Mouse (Mus musculus) kidney, adult 9 months (tissue): ENCODE data around the gene Diaph3.
"Not testable (repeated sequence)": the region's sequence is repeated elsewhere in the genome, so short reads cannot be mapped to it uniquely, and the experiment has no call there.

ENCODE experiments used
- DNase-seq: peaks from one replicate; pipeline ENCODE4 v3.0.0; 2022

The Diaph3 gene

GRCm38 (mm10) chr14:87140963-87141486, at the start of gene Diaph3:
Gene Diaph3, minus strand, starts transcription at chr14:87141235.
- peak; percentile 92 for DNase-seq

- no peak for DNase-seq
These were observed 49.6 kb upstream of the Diaph3 start for GRCm38 (mm10) chr14:87190685-87191084.

DNA sequence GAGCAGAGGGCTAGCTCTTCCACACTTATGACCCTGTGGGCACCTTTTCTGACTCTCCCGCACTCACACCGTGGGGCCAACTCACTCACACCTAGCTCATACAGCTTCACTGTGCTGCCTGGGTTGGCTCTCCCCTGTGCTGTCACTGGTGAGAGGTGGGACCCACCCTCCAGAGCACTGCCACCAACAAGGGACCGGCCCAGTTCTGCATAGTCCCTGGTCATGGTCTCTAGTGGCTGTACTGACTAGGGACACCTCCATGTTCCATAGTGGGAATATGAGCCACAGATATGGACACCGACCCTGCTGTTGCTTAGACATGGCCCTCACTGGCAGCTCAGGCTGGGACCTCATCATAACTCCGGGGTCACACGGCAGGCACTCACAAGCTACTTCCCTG, 30.5 kb upstream of the Diaph3 start:
- no peak for DNase-seq

DNA sequence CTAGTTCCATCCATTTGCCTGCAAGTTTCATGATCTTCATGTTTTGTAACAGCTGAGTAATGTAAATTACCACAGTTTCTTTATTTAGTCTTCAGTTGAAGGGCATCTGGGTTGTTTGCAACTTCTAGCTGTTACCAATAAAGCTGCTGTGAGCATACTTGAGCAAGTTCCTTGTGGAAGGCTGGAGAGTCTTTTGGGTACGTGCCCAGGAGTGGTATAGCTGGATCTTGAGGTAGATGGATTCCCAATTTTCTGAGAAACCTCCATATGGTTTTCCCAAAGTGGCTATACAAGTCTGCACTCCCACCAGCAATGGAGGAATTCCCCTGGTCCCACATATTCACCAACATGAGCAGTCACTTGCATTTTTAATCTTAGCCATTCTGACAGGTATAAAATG, 28.1 kb upstream of the Diaph3 start:
- DNase-seq = no peak

DNA sequence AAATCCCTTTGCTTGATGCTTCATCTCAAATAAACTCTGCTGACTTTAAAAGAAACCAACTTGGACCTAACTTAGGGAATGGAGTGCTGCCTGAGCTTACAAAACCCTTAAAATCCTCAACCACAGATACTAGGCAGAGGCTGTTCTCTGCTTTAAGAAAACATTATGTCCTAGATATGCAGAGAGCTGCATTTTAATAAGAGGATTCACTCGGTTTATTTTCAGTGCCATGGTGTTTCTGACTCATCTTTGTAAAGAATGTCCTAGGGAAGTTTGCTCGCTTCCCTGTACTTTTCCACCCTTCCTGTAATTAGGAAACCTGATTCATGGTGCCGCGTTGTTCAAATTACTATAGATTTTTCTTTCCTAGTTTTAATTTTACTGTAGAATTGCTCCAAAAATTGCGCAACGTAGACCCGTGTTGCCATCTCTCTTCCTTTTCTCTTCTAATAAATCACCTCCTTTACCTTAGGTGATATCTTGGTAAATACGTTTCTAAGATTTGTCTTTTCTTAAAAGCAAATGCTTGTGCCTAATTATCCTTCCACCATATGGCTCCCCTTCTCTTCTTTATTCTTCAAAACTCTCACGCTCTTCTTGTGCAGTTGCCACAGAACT, 14.7 kb upstream of the Diaph3 start:
- no peak for DNase-seq

DNA sequence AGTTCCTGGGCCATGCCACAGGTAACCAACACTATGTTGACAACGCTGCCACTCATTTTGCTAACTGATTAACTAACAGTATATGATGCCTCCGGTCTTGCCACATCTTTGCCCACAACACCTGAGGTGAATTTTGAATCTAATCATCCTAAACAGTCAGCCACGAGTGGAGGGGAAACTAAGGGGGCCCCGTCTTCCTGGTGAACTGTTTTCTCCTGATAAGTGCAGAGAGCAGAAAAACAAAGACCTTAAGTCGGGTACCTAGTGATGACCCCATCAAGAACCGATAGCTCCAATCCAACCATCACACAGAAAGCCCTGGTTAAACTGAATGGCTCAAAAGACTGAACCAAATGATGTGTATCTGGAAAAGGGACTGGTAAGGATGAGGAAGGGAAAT, 8.6 kb upstream of the Diaph3 start:
- DNase-seq = no peak

DNA sequence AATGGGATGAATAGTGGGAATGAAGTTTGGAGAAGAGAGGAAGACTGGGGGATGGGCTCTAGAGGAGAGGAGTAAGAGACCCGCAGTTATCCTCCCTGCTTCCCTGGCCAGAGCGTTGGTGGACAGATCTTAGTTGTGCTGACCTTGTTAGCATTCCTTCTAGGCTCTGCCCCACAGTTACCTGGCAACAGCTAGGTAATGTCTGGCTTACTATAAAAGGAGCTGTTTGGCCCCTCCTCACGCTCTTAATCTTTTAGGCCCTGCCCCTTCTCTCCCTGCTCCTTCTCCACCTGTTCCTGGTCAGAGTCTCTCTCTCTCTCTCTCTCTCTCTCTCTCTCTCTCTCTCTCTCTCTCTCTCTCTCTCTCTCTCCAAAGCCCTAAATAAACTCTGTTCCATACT, 5.7 kb upstream of the Diaph3 start:
- DNase-seq = no peak

- no peak for DNase-seq
These were observed 4.3 kb upstream of the Diaph3 start for GRCm38 (mm10) chr14:87145351-87145750.

DNA sequence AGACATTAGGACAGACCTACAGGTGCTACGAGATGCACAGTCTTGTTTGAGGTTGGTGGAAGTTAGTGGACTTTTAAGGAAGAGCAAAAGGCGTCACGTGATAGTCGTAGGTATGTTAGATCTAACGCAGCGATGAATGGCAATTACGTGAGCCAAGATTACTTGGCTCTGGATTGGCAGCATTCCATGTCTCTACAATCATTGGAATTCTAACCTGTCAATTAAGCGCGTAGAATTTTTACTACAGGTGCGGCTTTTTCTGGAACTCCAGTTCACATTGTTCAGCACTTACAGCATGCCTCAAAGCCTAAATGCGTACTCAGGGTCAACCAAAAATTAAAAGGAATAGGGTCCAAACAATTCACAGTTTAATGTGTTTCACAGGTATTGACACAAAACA, 742 bp upstream of the Diaph3 start:
- DNase-seq = peak; percentile 11

- peak; percentile 31 for DNase-seq
These were observed 590 bp downstream of the Diaph3 start for GRCm38 (mm10) chr14:87140327-87140962.

- no peak for DNase-seq
These were observed 14.9 kb downstream of the Diaph3 start for GRCm38 (mm10) chr14:87126076-87126639.

DNA sequence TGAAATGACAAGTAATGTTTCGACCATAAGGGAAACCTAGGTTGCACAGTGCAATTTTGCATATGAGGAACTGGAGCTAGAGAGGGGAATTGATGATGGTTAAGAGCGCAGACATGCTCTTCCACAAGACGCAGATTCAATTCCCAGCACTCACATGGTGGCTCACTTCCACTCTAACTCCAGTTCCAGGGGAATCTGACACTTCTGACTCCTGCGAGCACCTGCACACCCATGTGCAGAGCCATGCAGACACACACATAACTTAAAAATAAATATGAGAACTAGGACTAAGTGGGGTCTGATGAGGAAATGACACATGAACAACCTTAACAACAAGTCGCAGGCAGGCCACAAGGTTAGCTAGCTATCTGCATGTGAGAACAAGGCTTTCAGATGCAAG, 15.5 kb downstream of the Diaph3 start:
- no peak for DNase-seq

- DNase-seq = no peak
These were observed 17.9 kb downstream of the Diaph3 start for GRCm38 (mm10) chr14:87123091-87123490.

GRCm38 (mm10) chr14:87121868-87122267, 19.2 kb downstream of the Diaph3 start:
- DNase-seq = no peak

DNA sequence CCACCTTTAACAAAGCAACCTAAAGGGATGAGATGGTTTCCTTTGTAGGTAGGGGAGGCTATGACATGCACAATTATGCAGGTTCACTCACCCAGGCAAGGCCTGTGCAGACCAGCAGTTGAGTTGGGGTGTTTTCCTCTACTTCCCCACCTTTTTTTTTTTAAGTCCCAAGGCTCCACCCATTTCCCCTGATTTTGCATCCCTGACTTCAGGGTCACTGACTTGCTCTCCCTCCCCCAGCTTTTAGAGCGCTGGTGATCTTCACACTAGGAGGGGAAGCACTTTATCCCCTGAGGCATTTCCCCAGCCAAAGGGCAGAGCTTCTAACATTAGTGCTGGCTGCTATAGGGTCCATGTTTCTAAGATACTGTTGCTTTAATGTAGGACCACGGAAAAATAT, 30.4 kb downstream of the Diaph3 start:
- DNase-seq = no peak

- no peak for DNase-seq
These were observed 41.5 kb downstream of the Diaph3 start for GRCm38 (mm10) chr14:87099380-87100088.

- DNase-seq = no peak
These were observed 42.9 kb downstream of the Diaph3 start for GRCm38 (mm10) chr14:87098093-87098492.

DNA sequence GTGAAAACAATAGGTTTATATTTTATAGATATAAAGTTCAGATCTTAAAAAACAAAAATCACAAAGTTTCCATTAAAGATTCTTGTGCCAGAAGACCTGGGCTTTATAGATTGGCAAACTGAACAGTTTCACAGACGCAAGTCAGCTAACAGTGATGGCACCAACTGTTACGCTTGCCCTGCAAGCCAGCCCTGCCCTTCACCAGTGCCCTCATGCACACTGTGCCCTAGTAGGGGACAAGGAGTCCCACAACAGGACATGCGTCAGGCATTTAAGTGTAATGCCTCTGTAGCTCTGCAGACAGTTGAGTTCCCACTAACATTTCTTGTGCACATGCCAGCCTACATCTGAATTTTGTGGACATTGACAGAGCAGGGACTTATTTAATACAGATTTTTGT, 49.5 kb downstream of the Diaph3 start:
- no peak for DNase-seq

DNA sequence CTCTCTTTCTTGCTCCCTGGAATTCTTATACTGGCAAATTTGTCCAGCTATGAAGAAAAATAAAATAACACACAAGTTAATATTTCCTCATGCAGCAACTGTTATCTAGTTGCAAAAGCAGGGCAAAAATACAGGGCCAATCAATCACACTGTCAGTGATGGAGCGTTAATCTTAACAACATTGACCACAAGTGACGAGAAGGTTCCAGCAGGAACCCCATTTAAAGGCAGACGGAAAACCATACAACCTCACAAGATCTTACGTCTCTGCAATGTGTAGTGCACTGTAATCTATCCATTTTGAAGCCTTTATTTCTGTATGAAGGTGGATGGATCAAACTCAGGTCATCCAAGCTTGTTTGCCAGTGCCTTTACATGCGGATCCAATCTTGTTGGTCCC, 49.9 kb downstream of the Diaph3 start:
- no peak for DNase-seq

- DNase-seq = no peak
These were observed 52.1 kb downstream of the Diaph3 start for GRCm38 (mm10) chr14:87088928-87089327.

- no peak for DNase-seq
These were observed 52.6 kb downstream of the Diaph3 start for GRCm38 (mm10) chr14:87088456-87088855.

DNA sequence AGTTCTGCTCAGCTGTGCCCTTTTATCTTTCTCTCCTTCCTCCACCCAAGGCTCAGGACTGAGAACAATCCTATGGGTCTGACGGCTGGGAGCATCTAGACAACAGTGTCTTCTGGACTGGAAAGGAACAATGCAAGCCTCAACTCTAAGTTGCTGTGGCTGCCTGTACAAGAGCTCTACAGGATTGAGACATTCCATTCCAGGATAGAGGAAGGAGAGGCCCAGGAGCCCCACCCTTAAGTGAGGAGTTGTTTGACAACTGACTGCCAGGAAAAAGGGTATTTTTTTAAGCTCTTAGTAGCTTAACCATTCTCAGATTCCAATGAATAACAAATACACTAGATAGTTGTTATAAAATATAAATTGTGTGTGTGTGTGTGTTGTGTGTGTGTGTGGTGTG, 53.0 kb downstream of the Diaph3 start:
- no peak for DNase-seq

- not testable (repeated sequence) for DNase-seq
These were observed 56.1 kb downstream of the Diaph3 start for GRCm38 (mm10) chr14:87084906-87085305.

DNA sequence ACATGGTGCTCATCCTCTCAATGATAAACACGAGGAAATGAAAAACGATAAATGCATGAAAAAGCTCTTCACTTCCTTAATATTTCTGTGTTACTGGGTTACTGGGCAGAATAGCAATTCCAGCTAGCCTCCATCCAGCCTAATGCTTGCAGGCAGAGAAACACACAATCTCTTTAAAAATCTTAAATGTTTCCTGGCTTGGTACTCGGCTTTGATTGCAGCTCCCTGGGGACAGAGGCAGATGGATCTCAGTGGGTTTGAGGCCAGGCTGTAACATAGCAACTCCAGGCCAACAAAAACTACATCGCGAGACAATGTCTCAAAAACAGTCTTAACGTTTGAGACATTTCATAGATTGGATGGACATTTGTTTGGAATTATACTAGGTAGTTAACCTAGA, 57.1 kb downstream of the Diaph3 start:
- DNase-seq = no peak
